Mouse (Mus musculus) spleen, adult 12 weeks (tissue): ENCODE measurements at regions not wholly inside any gene's neighbourhood (a gene's known extent, or its start where the extent isn't known, plus 50 kb on each side); places are given as distances from the start of the nearest gene placed in this dataset.

Experiments used
- DNase-seq: peaks from one replicate; pipeline ENCODE4 v3.0.0; 2022; ENCODE audit warnings: low spot score

DNA sequence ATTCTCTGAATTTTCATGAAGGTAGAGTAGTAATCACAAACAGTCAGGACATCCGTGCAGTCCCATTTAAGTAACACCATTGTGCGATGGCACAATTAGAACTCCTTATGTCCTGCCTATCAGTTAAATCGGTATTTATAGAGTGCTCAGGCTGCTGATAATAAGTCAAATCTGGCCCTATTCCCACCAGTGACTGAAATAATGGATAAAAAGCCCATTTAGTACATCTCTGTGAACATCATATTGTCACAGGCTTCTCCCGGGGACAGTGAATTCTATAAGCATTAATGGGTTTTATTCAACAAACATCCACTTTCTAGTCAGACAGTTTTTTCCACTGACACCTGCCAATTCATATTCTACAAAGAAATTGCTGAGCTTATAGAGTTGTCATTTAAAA, 296.1 kb downstream of the Icos start:
- no peak for DNase-seq

DNA sequence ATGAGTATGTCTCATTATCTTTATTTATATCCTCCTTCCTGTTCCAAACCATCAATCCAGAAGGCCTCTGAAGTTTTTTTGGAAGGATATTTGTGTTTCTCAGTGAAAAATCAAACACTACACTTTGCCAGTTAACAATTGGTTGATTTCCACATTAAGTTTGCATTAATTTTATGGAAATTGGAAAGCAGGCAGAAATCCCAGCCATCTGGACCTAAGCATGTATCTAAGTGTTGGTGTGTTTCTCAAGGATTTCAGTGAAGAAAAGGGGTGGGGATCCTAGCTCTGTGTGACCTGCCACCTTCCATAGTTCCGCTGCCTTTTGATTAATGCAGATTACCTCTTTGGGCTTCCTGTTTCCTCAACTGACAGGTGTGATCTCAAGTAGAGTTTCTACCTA, 296.5 kb downstream of the Icos start:
- no peak for DNase-seq

DNA sequence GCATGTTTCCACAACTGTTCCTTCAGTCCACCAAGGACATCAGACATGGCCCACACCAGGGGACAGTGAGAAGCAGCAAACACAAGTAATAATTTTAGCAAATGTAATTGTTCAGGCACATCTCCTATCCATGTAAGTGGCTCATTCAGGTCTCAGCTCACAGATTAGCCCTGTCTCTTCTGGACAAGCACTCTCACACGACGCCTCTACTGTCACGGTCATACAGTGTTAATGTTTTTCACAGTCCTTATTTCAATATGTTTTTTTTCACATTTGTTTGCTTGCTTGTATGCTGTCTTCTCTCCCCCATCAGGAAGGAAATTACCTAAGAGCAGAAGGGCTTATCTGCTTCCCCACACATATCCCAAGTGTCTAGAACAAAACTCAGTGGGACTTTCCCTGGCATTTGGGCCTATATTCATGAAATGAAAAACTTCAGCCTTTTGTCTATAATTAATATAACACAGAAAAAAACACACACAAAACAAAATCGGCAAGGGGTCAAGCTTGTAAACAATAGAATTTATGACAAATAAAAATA, 299.5 kb downstream of the Icos start:
- DNase-seq, result no peak

DNA sequence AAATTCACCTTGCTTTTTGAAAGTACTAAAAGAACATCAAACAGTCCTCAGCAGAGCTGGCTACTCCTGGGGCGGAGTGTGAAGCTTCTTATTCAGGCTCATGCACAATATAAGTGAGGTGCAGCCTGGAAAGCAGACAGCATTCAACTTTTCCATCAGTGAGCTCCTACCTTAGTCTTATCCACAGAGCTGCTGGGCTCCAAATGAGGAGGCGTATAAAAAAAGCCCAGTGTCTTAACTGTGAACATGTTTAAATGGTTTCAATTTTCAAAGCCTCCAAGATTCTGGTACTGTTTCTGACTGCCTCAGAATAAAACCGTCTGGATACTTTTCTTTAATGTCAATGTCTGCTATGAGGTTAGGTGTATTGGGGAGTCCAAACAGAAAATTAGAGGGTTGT, 310.5 kb downstream of the Icos start:
- no peak for DNase-seq

DNA sequence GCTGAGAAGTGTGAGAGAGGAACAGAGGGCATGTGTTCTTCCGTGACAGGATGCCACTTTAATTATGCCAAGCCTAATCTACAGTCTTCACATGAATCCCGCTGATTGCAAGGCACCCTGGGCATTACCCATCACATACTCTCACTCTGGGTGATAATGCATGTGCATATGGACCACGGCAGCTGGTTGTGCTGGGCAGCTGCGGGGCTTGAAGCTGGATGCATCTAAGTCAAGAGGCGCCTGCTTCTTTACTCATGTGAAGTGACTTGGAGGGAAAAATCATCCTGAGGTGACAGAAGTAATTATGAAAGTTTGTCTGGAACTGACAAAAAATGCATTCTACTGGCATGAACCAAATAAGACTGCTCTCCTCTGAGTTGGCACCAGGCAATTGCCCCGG, 311.2 kb downstream of the Icos start:
- DNase-seq, result no peak

DNA sequence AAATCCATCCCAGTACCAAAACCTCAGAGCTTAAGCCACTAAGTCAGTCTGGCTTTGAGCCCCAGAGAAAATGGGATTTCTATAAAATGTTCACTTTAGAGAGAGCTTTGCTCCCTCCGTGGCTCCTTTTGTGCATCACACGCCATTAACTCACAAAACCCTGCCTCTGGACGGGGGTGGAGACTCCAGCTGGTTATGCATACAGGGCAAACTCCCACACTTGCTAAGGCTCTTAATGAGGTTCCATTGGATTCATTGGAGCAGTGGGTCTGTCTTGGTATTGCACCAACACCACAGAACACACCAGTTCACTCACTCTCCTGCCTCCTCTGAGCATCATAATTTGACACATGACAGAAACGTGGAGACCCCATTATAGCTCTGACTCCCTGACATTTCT, 311.8 kb downstream of the Icos start:
- DNase-seq, result no peak

DNA sequence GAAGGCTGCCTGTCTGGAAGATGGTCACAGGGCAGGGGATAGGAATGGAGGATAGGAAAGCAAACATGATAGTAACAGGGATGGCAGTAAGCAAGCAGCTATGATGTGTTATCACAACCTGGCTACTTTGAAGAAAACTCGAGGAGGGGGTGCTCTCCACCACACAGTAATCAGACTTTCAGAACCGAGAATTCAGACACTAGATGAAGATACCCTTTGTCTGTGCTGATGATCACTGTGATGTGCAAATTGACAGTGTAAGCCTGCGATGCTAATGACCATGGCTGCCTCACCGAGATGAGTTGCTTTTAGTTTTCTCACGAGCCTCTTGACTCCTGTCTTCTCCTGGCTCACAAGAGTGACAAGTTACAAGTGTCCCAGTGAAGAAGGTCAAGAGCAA, 315.4 kb downstream of the Icos start:
- DNase-seq, result no peak

DNA sequence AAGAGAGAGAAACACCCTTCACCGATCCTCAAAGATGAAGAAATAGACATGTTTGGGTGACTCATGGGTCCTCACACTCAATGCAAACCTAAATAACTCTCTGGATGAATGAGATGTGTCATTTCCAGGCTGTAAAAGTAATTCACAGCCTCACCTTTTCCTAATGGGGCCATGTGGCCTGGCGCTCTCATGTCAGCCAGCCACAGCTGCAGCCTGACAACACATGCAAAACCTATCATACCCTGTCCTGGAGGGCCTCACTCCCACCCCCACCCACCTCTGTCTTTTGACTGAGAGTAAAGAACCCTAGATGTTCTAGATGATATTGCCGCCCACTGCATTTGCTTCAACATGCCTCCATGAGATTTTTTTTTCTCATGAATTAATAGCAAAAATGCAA, 317.5 kb downstream of the Icos start:
- no peak for DNase-seq

DNA sequence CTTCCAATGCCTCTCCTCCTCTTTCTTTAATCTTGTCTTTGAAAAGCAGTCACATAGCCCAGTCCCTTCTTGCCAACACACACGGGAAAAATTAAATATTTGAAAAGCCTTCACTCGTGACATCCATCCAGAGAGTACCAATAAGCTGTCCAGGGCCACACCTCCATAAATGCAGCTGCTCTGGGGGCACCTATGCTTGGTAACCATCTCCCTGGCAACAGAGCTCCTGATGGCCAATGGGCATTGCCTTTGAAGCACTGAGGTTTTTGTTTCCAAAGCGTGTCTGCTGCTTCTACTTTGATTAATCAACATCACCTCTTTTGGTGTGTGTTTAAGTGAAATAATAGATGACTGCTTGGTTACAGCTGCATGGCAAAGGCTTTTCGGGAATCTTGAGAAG, 319.1 kb downstream of the Icos start:
- DNase-seq, result no peak

DNA sequence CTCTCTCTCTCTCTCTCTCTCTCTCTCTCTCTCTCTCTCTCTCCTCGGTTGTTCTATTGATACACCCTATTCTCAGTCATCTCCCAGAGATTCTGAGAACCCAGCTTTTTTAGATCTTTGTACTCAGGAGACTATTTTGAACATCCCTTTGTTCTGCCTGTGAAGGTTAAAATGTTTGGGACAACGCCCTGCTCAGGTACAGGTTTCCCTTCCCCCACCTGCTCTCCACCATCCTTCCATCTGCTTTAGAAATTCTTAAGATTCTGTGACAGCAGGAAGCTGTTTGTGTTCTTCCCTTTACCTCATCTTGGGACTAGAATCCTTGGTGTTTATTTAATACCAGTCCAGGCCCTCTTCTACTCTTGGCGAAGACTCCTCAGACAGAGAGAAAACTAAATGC, 319.6 kb downstream of the Icos start:
- DNase-seq, result no peak

DNA sequence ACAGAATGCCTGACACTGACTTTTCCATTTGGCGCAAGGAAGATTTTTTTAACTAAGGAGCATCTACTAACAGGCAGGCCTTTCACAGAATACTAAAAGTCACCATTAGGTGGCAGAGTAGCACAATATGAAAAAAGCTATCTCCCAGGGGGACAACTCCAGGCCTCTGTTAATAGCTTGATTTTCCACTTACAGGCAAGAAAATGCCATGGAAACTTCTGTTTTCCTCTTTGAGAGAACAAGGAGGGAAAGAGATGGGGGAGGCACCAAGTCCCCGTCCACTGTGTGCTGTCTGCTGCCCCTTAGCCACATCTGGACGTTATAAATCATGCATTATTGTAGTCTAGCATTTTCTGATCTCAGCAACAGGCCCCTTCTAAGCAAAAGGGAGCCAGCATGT, 320.3 kb downstream of the Icos start:
- no peak for DNase-seq

DNA sequence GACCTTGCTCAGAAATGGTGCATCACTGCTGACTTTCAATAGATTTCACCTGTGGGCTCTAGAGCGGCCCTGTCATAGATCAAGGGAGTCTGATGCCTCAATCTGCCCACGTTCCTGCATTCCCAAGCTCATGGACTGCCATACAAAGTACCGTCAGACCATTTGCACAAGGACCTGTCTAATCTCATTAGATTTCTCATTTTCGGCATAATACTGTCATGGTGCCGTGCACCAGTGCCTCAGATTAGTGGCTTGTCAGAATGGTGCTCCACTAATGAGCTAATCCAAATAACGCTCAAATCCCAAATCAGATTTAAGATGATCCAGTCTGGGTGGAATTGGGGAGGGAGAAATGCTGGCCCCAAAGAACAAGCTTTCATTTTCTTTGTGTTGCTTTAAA, 321.1 kb downstream of the Icos start:
- DNase-seq, result no peak

DNA sequence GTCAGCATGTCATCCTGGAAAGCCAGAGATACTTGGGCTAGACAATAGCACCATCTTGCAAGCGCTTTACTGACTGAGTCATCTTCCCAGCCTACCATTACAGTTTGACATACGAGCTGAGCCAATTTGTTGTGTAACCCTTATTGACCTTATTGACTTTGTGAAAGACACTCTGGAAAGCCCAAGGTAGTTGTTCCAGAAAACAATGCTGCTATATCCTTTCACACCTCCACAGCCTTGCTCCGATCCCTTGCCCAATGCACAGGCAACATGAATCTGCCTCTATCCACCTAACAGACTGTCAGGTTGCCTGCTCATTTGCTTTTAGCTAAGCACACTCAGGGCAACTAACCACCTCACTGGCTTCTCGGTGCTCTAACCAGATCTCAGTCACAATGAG, 322.8 kb downstream of the Icos start:
- no peak for DNase-seq

DNA sequence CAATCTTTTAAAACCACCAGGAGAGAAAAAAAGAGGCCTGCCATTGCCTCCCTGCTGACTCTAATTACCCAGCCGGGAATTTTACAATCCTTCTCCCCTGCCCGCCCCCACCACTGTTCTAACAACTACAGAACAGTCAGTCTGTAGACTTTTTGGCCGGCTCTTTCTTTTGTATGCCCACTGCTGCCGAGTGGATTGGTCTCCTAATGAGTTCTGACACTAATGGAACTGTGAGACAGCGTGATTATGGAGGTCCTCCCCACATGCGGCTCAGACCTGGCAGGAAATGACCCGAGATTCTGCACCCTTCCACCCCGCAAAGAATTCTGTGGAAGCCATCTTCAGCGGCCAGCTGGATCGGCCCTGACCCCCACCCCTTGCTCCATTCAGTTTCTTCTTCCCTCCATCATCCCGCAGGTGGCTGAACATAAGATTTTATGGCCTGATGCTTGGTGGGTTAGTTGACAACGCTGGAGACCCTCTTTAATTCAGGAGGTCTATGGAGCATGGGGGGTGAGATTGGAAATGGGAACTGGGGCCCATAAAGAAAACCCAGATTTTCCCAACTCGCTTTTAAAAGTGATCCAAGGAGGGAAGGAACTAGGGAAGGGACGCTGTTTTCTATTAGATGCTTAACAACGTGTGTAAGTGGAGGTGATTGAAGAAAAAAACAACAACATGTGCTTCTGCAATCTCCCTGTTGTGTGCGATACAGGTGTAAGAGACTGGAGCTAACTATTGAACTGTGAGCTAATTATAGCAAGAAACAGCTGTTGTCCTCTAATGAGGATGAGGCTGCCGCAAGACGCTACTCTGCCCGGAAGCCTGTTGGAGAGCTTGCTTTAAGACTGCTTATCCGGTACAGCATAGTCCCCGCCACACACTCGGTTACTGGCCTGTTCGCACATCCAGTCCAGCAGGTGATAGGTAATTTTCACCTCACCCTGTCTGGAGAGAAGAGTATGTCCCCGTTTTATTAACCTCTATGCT, 323.6 kb downstream of the Icos start:
- no peak for DNase-seq

DNA sequence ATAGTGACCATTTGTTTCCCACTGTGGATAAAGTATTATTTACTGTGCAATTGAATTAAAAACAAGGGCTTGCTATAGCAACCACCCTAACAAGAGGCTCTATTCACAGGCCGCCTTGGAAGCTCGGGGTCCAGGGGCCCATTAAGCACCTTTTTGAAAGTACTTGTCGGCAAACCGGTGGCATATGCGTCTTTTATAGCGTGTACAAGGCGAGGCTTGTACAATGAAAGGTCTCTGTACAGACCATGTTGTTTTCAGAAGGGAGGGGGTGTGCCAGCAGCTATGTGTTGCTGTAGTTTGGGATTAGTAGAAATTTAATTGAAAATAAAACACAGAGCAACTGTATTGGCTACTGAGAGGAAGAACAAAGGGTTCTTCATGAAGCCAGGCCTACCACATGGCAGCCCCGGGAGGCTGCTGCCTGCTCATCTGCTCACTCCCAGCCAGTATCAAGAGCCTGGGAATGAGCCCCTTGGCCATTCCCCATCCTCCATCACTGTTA, 324.9 kb downstream of the Icos start:
- DNase-seq, result no peak

DNA sequence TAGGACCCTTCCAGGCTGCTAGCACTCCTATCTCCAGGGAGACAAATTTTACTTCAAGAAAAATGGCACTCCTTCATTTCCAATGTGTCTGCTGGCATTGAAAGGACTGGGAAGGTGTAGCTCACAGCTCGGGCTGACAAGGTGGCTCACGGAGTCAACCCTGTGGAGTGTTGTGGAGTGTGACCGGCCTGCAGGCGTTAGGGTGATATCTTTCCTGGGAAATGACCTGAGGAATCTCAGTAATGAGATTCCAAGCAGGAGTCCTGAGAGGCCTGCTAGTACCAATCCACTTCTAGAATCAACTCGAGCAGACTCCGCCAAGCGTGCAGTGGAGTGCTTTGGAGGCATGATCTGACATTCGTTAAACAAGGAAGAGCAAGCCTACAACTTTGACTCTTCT, 328.6 kb downstream of the Icos start:
- no peak for DNase-seq

DNA sequence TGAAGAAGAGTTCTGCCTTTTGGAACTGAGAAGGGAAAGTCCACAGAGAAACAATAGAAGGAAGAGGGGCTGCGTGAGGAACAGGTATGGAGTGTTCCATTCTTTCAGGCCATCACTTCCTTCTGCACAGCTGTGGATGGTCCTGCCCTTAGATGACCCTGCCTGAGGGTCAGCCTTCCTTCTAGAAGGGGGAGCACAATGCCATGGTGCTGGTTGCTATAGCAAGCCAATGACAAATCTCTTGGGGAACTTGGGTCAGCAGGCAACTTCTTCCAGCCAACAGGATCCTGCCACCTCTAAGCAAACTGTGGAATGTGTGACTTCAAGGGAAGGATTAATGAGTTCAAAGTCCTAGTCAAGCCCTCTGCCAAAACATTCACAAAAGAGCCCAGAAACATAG, 329.1 kb upstream of the Pard3b start:
- DNase-seq, result no peak

DNA sequence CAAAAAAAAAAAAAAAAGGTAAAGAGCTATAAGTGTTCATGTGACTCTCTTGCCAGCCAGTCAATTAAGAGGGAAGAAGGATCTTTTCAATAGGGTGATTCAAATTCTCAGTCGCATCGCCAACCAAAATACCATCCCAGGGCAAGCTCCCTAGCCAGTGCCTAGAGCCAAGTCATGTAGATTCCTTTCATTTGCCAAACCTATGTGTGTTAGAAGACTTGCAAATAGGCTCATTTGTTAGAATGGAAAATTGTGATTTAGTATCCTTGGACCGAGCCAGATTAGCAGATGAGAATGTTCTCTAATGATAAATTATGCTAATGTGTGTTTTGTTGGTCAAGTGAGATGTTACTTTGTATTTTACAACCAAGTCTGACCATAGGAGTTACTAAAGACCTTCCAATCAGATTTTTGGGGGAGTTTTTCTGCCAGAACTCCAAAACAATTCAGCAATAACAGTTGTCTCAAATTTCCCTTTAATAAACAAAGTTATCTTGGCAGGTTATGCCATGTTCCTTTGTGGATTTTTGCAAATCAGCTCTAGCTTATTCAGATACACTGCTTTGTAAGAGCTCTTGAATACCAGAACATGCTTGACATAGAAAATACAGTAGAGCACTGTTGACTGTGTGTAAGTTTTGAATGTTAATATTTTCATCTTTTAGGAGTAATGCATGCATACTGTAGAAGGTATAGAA, 328.4 kb upstream of the Pard3b start:
- DNase-seq, result no peak

DNA sequence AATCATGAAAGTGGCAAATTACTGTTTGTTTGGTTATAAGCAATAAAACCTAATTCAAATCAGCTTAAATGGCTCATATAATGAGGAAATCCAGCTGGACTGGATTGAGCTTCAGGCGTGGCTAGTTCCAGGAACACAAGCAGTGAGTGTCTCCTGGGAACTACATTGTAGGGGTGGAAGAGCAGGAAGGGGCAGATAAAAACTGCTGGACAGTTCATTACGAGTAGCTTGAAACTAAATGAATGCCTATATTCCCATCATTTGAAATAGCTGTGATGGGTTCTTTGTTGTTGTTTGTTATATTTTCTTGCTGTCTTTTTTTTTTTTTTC, 327.9 kb upstream of the Pard3b start:
- no peak for DNase-seq

DNA sequence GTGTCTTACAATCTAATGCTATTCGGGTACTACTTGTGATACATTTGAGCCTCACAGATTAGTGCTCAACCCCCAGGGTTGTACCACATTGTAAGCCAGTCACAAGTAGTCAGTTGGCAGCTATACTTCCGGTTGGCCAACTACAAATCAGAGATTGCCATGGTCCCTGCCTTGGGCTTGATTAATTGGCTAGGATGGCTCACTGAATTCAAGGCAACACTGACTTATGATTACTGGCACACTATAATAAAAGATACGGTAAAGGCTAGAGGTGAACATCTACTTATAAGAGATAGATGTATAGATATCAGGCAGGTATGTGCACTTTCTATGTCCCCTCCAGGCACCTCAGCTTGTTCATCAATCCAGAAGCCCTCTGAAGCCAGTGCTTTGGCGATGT, 325.4 kb upstream of the Pard3b start:
- no peak for DNase-seq

DNA sequence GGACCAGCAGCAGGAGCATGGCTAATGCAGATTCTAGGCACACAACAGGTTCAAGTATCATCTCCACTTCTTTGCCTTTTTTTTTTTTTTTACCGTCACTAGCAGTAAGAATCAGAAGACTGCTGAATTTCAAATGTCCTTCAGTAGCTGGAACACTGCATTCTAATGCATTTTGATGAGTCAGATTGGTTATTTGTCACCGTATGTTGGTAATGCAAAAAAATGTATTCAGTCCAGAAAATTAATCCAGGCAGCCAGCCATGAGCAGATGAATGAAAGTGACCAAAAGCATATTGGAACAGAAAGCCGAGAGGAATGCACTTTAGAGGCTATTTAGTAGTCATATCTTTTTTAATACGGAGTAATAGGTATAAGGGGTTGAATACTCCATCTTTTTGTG, 322.4 kb upstream of the Pard3b start:
- no peak for DNase-seq

DNA sequence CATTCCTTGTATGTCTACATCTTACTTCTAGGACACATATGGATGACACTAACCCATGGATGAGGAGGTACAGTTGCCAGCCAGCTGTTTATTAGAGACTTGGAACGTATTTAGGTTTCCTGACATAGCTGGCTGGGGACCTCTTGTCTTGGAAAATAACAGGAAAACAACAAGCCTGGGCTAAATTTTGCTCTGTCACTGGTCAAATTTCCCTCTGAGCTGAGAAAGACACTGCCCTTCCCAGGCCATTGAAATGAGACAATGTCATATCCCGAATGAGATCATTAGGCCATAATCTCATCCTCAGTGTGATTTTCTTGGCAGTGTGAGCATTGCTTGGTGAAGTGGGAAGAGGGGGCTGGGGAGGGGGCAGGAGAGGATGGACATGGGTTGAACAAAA, 321.9 kb upstream of the Pard3b start:
- no peak for DNase-seq

DNA sequence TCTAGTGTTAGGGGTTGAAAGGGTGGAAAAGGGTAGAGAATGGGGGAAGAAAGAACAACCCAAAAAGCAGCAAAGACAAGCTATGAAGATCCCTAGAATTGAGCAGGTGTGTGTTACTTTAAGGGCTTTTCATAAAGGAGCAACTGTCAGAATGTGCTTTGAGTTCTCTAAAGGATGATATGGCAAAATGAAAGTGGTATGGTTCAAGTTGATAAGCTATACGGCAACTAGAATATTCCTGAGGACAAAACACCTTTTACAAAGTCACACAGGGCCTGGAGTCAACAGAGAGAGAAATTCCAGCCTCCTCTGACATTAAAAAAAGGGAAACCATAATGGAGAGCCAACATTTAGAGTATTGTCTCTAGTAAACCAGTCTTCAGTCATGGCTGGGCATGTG, 320.6 kb upstream of the Pard3b start:
- no peak for DNase-seq
